Mouse (Mus musculus) left cerebral cortex, adult 8-10 months (tissue): ENCODE results near the gene Krt2. TPM values are rescaled to one million over a fixed set of nuclear protein-coding genes. Genes with fewer than 3 reads are reported as not detected.
A peak's percentile ranks its signal among the peaks of the same experiment; 100 is the strongest.

Experiments
- DNase-seq, 2 experiments: peaks; one replicate each; pipeline ENCODE4 v3.0.0; 2022; ENCODE audit warnings: low spot score in 2 of 2
- total RNA-seq, 4 experiments: library from RNA; stranded (reverse); gene quantifications; 2 replicates each; pipeline ENCODE4 v1.2.4; 2022

Gene Krt2
- total RNA-seq, 4 experiments from 2014 or later = 0.17 to 0.82 (median 0.39) TPM

DNA sequence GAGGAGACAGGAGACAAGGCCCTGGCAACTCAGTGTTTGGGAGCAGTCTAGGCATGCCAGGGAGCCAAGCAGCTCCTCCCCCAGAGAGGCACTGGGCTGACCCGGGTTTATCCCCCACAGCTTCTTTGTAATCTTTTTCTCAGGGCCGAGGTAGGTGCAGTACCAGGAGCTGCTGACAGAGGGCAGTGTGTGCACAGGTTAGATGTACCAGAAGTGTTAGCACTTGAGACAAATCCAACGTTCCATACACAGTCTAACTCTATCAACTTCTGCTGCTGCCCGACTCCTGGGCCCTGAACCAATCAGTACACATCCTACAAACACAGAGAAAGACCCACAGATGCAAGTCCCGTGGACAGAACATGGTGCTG is 45.3 kb downstream of the Krt2 start:
- peak; percentile 56 to 98 for DNase-seq

DNA sequence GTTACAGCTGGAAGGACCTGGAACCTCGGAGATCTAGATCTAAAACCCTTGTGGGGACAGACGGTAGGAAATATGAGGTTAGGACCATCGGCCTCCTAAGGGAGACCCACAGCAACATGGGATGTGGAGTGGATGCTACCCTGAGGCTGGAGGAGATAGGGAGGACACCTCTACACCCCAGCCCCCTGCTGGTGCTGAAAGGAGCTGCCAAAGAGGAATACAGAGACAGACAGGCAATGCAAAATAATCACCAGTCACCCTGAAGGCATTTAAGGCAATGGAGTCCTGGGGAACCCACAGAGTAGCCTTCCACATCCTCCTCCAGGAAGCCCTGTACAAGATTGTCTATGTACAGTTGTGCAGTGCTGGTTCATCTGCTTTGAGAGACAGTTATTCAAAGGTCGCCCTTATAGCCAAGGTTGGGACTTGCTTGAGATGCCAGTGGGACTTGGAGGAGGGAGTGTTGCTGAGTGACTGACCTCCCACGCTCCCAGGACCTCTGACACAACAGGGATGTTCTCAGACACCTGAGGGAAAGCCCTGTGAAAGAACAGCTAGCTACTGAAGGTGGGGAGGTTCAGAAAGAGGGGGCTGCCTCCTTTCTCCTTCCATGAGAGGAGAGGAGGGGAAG is 45.8 kb downstream of the Krt2 start:
- peak in 1 of 2 experiments; percentile 12 for DNase-seq

DNA sequence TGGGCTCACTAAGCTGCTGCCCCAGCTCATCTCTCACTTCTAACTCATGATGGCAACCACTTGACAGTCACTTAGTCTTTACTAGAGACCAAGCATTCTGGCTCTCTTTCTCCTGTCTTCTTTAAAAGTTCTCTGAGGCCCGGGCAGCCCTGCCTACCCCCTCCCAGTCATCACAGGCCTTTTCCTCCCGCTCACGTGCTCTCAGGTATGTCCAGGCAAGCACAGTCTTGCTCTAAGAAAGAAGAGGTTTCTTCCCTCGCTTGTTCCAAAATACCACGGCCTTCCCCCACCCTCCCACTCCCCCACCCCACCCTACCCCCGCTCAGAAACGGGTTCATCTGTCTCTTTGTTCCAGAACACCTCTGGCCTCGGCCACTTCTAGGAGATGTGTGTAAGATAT is 47.7 kb downstream of the Krt2 start:
- no peak for DNase-seq

Other genes with a start within 250 kb of the Krt2 start
- not detected for gene Krt75, start 244.3 kb downstream of the Krt2 start, total RNA-seq
- gene Gm5414, start 190.0 kb downstream of the Krt2 start, total RNA-seq = not detected
- gene Gm5478, start 170.8 kb downstream of the Krt2 start, total RNA-seq = not detected
- gene Krt6b, start 137.9 kb downstream of the Krt2 start, total RNA-seq = not detected
- gene Krt6a, start 123.9 kb downstream of the Krt2 start, total RNA-seq = not detected
- not detected for gene Krt5, start 105.3 kb downstream of the Krt2 start, total RNA-seq
- not detected for gene Krt71, start 75.1 kb downstream of the Krt2 start, total RNA-seq
- gene Krt72, start 31.7 kb downstream of the Krt2 start, total RNA-seq = not detected
- 1 to 10 TPM in 3 of 4 experiments, under 1 TPM in 1; 0.76 to 1.4 (median 1.1) TPM for gene Krt73, start 15.8 kb downstream of the Krt2 start, total RNA-seq
- gene Krt1, start 32.6 kb upstream of the Krt2 start, total RNA-seq = 1 to 10 TPM; 1.7 to 3.3 (median 2.6) TPM
- gene Krt77, start 51.5 kb upstream of the Krt2 start, total RNA-seq = 10 to 100 TPM in 2 of 4 experiments, 1 to 10 TPM in 2; 7.2 to 11.8 (median 10.0) TPM
- not detected for gene Krt76, start 74.8 kb upstream of the Krt2 start, total RNA-seq
- not detected for gene Krt4, start 106.6 kb upstream of the Krt2 start, total RNA-seq
- gene Krt79, start 122.2 kb upstream of the Krt2 start, total RNA-seq = not detected
- gene Krt78, start 136.1 kb upstream of the Krt2 start, total RNA-seq = not detected
- gene Krt8, start 186.3 kb upstream of the Krt2 start, total RNA-seq = under 1 TPM; 0.17 to 0.95 (median 0.23) TPM
- 1 to 10 TPM in 2 of 4 experiments, under 1 TPM in 2; 0.26 to 2.5 (median 1.3) TPM for gene Krt18, start 210.0 kb upstream of the Krt2 start, total RNA-seq